In the genomic region with DNA sequence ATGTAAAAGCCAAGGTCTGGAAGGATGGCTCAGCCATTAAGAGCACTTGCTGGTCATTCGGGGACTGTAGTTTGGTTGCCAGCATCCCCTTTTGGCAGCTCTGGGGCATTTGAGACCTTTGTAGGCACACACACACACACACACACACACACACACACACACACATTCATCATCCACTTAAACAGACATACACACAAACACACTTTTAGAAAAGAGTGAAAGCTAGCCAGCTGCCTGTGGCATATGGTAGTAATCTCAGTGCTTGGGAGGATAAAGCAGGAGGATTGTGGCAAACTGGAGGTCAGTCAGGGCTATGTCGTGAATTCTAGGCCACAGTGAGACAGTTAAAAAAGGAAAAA, we compare ENCODE assay signal across 8 mouse cellular contexts. TPM values are rescaled to one million over a fixed set of nuclear protein-coding genes. Genes with fewer than 3 reads are reported as not detected.
DNase-seq lines count a peak whose midpoint lies in the region; ATAC-seq lines count a peak whose summit lies in the region.

No protein-coding gene starts in this region.

- peak overlapping the region; percentile 58 for H3K9ac ChIP-seq in heart, embryonic 15.5 days
- H3K9ac ChIP-seq in hindbrain, embryonic 13.5 days: peak overlapping the region; percentile 75
- H3K9ac ChIP-seq in midbrain, embryonic 14.5 days (replicated peaks; ENCODE audit: low read length): peak overlapping the region; percentile 65; the same call in 1 of the 2 replicates

- H3K36me3 ChIP-seq in heart, embryonic 15.5 days: no peaks in the 10 kb centered on the region
- no peaks in the 10 kb centered on the region for H3K36me3 ChIP-seq in hindbrain, embryonic 13.5 days
- H3K36me3 ChIP-seq in midbrain, embryonic 14.5 days (ENCODE audit: control insufficient read depth, insufficient read depth, low read length): 0 out of 2 replicates have a peak, but pooled peaks cover 3% of the 10 kb centered on the region

- H3K4me3 ChIP-seq in heart, embryonic 15.5 days: peak overlapping the region; percentile 84
- H3K4me3 ChIP-seq in hindbrain, embryonic 13.5 days: peak overlapping the region; percentile 80
- peak overlapping the region; percentile 97 for H3K4me3 ChIP-seq in midbrain, embryonic 14.5 days (replicated peaks; ENCODE audit: low read depth, low read length)

- H3K4me1 ChIP-seq in heart, embryonic 15.5 days (replicated peaks): peaks cover 24% of the 10 kb centered on the region
- peaks cover 31% of the 10 kb centered on the region for H3K4me1 ChIP-seq in hindbrain, embryonic 13.5 days (replicated peaks)
- peaks cover 14% of the 10 kb centered on the region for H3K4me1 ChIP-seq in midbrain, embryonic 14.5 days (ENCODE audit: control insufficient read depth, insufficient read depth, low read length)

- no peak for DNase-seq in heart, adult 18-20 months
- DNase-seq in Muller cell, postnatal 12 days (ENCODE audit: inconsistent ontology term): peak; percentile 12
- no peak for DNase-seq in midbrain, embryonic 14.5 days
- DNase-seq in cerebellum, postnatal 36 days: no peak
- DNase-seq in layer of hippocampus, postnatal 14 days (ENCODE audit: low spot score in 2 of 2): no peak
- DNase-seq in thymus, postnatal 10 days (ENCODE audit: low spot score in 2 of 2): no peak

- WGBS in heart, embryonic 15.5 days: 34% methylated on average over 2 of the region's 2 CpGs
- WGBS in hindbrain, embryonic 13.5 days: 43% methylated on average over 2 of the region's 2 CpGs
- WGBS in midbrain, embryonic 14.5 days: 41% methylated on average over 2 of the region's 2 CpGs

- peak overlapping the region; percentile 89 for H3K27ac ChIP-seq in heart, embryonic 15.5 days
- H3K27ac ChIP-seq in hindbrain, embryonic 13.5 days: peak overlapping the region; percentile 88
- peak overlapping the region; percentile 80 for H3K27ac ChIP-seq in midbrain, embryonic 14.5 days (replicated peaks; ENCODE audit: low read depth, low read length)

- H3K4me2 ChIP-seq in heart, embryonic 15.5 days: peak overlapping the region; percentile 82
- peak overlapping the region; percentile 68 for H3K4me2 ChIP-seq in hindbrain, embryonic 13.5 days
- peak overlapping the region; percentile 84 for H3K4me2 ChIP-seq in midbrain, embryonic 14.5 days (ENCODE audit: low read length)

- no peak for ATAC-seq in heart, embryonic 15.5 days (replicated peaks; ENCODE audit: insufficient number of reproducible peaks, insufficient read depth, low FRiP score, low read depth)
- no peak for ATAC-seq in hindbrain, embryonic 13.5 days (ENCODE audit: low FRiP score)
- no peak for ATAC-seq in midbrain, embryonic 14.5 days (ENCODE audit: low FRiP score, low TSS enrichment)

- no peaks in the 10 kb centered on the region for H3K9me3 ChIP-seq in heart, embryonic 15.5 days (replicated peaks)
- no peaks in the 10 kb centered on the region for H3K9me3 ChIP-seq in hindbrain, embryonic 13.5 days
- no peaks in the 10 kb centered on the region for H3K9me3 ChIP-seq in midbrain, embryonic 14.5 days (ENCODE audit: control insufficient read depth, low read length)

- H3K27me3 ChIP-seq in heart, embryonic 15.5 days: no peaks in the 10 kb centered on the region
- H3K27me3 ChIP-seq in hindbrain, embryonic 13.5 days: no peaks in the 10 kb centered on the region
- no peaks in the 10 kb centered on the region for H3K27me3 ChIP-seq in midbrain, embryonic 14.5 days (ENCODE audit: control insufficient read depth, insufficient read depth, low read length)

RNA-seq across cellular contexts. Expression of a gene that starts 0.8 kb away (rescaled TPM):
- 32.4 and 38.9 TPM in 2 replicates for polyA plus RNA-seq in heart, embryonic 15.5 days (2015; fragmentation: Nextera tagmentation; extraction: Ambion mirVana)
- 10 to 100 TPM; 48.3 to 56.7 TPM for total RNA-seq in heart, adult 18-20 months (2021)
- 43.6 and 44.7 TPM in 2 replicates for polyA plus RNA-seq in hindbrain, embryonic 13.5 days (2015; fragmentation: Nextera tagmentation; extraction: Ambion mirVana)
- polyA plus RNA-seq in midbrain, embryonic 14.5 days (2014; fragmentation: Nextera tagmentation; extraction: Ambion mirVana): 41.8 and 48.3 TPM in 2 replicates
- total RNA-seq in layer of hippocampus, postnatal 14 days (2021): 10 to 100 TPM; 66.9 to 73.5 TPM

RNA-seq across cellular contexts. Expression of a gene that starts 49.6 kb away (rescaled TPM):
- polyA plus RNA-seq in heart, embryonic 15.5 days (2015; fragmentation: Nextera tagmentation; extraction: Ambion mirVana): 5.0 and 8.5 TPM in 2 replicates
- total RNA-seq in heart, adult 18-20 months (2021): 10 to 100 TPM; 13.5 to 19.7 TPM
- 3.1 and 3.7 TPM in 2 replicates for polyA plus RNA-seq in hindbrain, embryonic 13.5 days (2015; fragmentation: Nextera tagmentation; extraction: Ambion mirVana)
- polyA plus RNA-seq in midbrain, embryonic 14.5 days (2014; fragmentation: Nextera tagmentation; extraction: Ambion mirVana): 2.9 and 4.0 TPM in 2 replicates
- 1 to 10 TPM; 7.0 to 7.4 TPM for total RNA-seq in layer of hippocampus, postnatal 14 days (2021)

RNA-seq across cellular contexts. Expression of a gene that starts 49.8 kb away (rescaled TPM):
- 10.1 and 12.3 TPM in 2 replicates for polyA plus RNA-seq in heart, embryonic 15.5 days (2015; fragmentation: Nextera tagmentation; extraction: Ambion mirVana)
- total RNA-seq in heart, adult 18-20 months (2021): 1 to 10 TPM; 1.5 to 2.0 TPM
- 179 and 194 TPM in 2 replicates for polyA plus RNA-seq in hindbrain, embryonic 13.5 days (2015; fragmentation: Nextera tagmentation; extraction: Ambion mirVana)
- 169 and 190 TPM in 2 replicates for polyA plus RNA-seq in midbrain, embryonic 14.5 days (2014; fragmentation: Nextera tagmentation; extraction: Ambion mirVana)
- total RNA-seq in layer of hippocampus, postnatal 14 days (2021): 100 to 1,000 TPM; 387 to 389 TPM

RNA-seq across cellular contexts. Expression of a gene that starts 52.5 kb away (rescaled TPM):
- polyA plus RNA-seq in heart, embryonic 15.5 days (2015; fragmentation: Nextera tagmentation; extraction: Ambion mirVana): 132 and 146 TPM in 2 replicates
- total RNA-seq in heart, adult 18-20 months (2021): 10 to 100 TPM; 42.0 to 44.7 TPM
- polyA plus RNA-seq in hindbrain, embryonic 13.5 days (2015; fragmentation: Nextera tagmentation; extraction: Ambion mirVana): 113 TPM in 2 replicates
- polyA plus RNA-seq in midbrain, embryonic 14.5 days (2014; fragmentation: Nextera tagmentation; extraction: Ambion mirVana): 113 and 119 TPM in 2 replicates
- total RNA-seq in layer of hippocampus, postnatal 14 days (2021): 10 to 100 TPM; 45.5 to 49.2 TPM

Comparison
In these comparisons a context has a peak if more than half of its experiments do, and no peak if none do; other contexts are left out.
1. RNA of a gene that starts 49.8 kb away (polyA plus RNA-seq): 179 to 194 TPM in hindbrain, embryonic 13.5 days and 169 to 190 TPM in midbrain, embryonic 14.5 days; 10.1 to 12.3 TPM in heart, embryonic 15.5 days; every median in the first group is over 10 times any median in the second.
2. Peak in every context shown above with its lines, with median percentiles within 50 percentile points of each other: H3K27ac ChIP-seq, H3K4me2 ChIP-seq, H3K4me3 ChIP-seq and H3K9ac ChIP-seq.